Mouse (Mus musculus) left cerebral cortex, adult 6 months (tissue): ENCODE measurements around the gene Chrna1. TPM values are rescaled to one million over a fixed set of nuclear protein-coding genes. Genes with fewer than 3 reads are reported as not detected.

Source experiments
- long read RNA-seq, 2 experiments: library from polyadenylated mRNA; unstranded; transcript quantifications; one replicate each; pipeline ENCODE4 v2.0.0; 2019 to 2020
- polyA plus RNA-seq: library from polyadenylated mRNA; unstranded; fragments of <200 nt; fragmentation: Nextera tagmentation; gene quantifications from 2 replicates; pipeline ENCODE4 v1.2.3, GENCODE M21; 2021

The Chrna1 gene
- 0.32 and 0.56 TPM in 2 replicates for polyA plus RNA-seq
- long read RNA-seq, experiment 1, partial matches to known transcripts = 3 of 3 reads
- long read RNA-seq, experiment 1, other reads (novel, unspliced or antisense) = 0 of 3 reads
- long read RNA-seq, experiment 2, partial matches to known transcripts = 1 of 1 reads
- long read RNA-seq, experiment 2, other reads (novel, unspliced or antisense) = 0 of 1 reads

DNA sequence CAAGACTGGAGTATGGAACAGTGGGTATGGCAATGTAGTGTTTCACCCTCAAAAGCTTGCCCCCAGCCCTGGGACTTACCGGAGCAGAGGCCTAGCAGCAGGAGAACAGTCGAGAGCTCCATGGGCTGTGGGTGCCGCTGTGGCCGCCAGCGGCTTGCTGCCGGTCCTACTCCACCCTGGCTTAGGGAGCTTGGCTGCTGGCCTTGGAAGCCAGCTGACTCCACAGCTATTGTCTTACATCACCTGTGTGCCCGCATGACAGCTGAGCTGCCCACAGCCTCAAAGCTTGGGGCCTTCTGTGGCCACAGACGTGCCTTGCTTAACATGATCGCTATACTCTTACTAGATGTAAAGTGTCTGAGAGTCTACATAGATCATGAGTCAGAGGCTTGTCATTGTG, at the start of gene Chrna1:
Gene Chrna1, minus strand, starts transcription at position 173 of the 400 bp plus-strand sequence.

DNA sequence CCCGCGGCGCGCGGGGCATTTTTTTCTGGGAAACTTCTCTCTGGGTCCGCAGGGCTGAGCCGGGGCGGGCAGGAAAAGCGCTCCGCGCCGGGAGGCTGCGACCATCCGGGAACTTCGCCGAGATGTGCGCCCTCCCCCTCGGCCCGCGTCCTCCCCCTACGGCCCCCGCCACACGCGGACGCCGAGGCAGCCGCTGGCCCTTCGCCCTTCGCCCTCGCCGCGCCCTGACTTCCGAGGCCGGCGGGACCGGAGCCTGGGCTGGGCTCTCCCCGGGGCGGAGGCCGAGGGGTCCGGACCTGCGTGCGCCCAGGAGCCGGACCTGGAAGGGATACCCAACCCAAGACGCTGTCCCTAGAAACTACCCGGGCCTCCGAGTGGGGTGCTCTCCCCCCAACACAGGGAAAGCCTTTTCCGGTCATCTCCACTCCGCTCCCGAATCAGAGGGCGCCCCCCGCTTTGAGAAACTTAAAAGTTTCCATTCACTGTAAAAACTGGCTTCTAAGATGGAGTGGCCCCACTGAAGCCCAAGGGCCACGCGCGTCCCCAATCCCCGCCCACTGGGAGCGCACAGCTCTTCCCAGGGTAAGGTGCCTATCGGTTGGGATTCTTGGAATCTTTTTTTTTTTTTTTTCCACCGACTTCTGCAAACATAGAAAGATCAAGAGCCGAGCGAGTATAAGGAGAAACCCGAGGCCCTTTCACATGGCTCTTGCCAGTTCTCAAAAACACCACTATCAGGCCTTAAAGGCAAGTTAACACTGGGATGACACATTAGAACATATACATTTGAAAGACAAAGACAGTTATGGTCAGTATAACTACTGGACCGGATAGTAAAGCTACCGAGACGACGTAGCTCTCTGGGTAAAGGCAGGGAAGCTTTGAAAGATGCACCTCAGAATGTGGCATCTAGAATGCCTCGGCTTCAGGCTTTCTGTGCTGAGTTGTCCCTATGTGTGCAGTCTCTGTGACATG, 50.5 kb downstream of the Chrna1 start, which contains the start of gene Wipf1:
Gene Wipf1, minus strand, starts transcription at position 379 of the 975 bp plus-strand sequence.

Other genes with a start within 250 kb of the Chrna1 start
- 9.7 and 10.8 TPM in 2 replicates for gene Gpr155, start 193.8 kb downstream of the Chrna1 start, polyA plus RNA-seq
- gene Wipf1, start 50.6 kb downstream of the Chrna1 start, polyA plus RNA-seq = 0.69 and 1.8 TPM in 2 replicates
- 1,140 and 1,341 TPM in 2 replicates for gene Chn1, start 195.0 kb upstream of the Chrna1 start, polyA plus RNA-seq